Mouse (Mus musculus): ENCODE data around the gene Agxt2.

The Agxt2 gene

DNA sequence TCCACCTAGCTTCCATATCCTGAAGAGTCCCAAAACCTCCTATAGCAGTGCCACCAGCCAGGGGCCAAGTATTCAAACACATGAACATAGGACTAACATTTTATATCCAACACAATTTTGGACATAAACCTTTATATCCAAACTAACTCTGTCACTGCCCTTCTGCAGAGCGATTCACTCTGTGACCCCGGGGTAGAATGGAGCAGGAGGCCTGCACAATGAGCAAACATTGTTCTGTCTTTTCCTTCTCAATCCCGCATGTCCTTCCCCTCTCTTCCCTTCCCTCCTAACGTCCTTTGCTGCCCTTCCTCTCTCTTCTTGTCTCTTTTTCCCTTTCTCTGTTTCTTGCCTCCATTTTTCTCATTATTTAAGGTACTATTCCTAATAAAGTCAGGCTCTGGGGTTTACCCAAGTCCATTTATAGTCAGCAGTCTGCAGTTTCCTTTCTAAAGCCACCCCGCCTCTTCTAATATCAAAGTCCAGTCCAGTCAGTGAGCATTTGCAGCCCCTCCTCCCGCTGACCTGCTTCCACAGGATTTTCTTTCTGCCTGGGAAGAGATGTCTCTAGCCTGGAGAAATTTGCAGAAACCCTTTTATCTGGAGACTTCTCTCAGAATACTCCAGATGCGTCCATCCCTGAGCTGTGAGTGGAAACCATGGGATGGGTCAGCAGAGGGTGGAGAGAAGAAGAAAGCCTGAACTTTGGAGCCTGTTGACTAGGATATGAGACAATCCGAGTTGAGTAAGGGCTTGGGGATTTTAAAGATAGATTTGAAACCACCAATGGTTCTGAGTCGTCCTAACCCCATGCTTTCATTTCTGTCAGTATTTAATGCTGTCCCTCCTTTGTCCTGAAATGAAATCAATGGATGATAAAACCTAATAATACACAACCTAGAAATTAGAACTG, at the start of gene Agxt2:
Gene Agxt2, plus strand, starts transcription at position 494 of the 910 bp plus-strand sequence.
- peak; percentile 83 for DNase-seq

DNA sequence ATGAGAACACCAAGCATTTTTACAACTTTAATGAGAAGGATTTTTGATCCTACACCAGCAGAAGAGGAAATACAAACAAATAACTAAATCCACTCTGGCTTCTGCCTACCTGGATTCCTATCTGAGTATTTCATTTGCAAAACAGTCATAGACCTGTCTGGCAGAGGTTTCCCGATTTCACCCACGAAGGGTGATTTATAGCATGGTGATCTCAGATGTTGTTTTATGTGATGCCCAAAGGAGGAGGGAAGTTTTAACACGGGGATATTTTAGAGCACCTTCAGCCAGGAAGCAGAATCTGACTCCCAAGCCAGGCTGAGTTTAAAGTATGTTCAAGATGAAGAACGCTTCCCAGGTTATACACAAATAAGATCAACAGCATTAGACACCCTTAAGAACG, 46.5 kb upstream of the Agxt2 start:
- DNase-seq = no peak

DNA sequence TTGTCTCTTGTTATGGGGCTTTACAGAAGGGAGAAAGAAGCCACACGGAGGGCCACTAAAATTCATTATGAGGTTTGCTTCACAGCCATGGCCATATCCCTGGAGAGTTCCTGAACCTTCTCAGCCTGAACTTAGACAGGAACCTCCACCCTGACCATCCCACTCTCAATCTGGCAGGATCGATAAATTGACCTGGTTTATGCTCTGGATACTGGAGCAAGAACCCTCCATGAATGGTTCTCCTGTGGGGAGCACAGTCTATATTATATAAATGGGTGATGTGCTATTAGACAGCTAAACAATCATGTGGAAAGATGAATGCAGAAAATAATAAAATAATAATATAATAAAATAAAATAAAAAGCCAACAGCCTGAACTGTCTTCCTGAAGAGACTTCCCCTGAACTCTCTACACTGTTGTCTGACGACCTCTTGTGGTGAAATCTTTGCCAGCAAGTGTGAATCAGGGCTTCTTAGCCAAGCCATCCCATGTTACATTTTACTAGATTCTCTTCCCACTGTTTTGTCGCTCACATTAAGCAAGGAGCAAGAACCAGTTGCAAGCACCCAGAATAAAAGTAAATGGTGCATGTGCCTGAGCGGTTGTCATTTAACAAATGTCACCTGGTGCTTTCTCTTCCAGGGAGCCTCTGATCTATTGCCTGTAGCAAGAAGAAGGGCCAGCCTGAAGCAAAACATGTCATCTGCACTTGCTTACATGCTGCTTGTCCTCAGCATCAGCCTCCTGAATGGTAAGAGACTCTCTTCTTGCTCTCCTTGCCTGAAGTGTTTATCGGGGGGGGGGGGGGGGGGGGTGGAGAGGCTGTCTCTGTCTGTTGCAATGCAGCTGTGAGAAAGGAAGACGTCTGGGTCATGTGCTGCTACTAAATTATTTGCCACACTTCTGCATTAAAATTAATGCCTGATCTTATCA, 44.5 kb upstream of the Agxt2 start:
- DNase-seq = peak; percentile 76

DNA sequence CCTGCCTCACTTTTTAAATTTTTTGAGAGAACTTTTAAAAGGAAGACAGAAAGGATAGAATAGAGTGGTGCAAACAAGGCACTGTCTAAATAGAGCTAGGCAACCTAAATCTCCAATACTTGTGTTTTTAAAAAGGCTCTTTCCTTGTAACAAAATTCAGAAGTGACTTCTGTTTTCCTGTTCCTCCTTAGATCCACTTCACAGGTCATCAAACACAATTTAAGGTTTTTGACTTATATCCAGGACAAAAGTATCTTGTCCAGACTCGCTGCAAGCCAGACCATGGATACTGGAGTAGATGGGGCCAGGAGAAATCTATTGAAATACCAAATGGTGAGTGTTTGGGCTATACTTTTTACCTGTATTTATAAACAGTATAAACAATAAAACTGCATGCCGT, 33.3 kb upstream of the Agxt2 start, which contains the start of gene Gm21973:
Gene Gm21973, plus strand, starts transcription at position 301 of the 400 bp plus-strand sequence.
- no peak for DNase-seq

DNA sequence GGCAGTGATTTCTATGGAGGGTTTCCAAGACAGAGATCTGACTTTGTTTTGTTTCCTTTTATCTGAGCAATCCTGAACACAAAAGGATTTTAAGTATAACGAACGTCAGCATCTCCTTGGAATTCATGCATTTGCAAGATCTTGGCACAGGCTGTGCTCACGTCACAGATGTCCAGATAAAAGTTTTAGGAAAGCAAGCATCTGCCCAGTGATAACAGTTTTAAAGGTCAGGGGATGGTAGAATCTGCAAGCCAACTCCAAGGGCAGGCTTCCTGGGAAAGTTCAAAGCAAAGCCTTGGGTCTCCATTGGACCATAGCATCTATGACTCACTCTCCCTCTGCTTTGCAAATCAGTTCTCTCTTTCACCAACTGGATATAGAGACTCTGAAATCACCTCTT, 27.7 kb upstream of the Agxt2 start:
- no peak for DNase-seq

DNA sequence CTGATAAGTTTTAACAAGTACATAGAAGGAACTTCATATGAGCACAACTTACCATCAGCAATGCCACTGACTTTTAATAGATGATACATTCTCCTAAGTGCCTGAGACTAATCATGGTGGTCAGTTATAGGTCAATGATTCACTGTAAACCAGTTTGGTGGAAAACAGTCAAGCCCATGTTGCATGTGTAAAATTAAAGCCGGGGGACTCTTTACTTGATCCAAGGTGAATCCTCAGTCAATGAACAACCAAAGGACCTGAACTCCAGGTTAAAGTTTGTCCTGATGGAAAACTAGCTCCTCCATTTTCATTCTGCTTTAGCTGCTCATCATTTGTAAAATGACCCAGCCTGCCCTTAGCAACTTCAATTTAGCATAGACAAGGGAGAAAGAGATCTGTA, 25.8 kb upstream of the Agxt2 start:
- peak; percentile 87 for DNase-seq

DNA sequence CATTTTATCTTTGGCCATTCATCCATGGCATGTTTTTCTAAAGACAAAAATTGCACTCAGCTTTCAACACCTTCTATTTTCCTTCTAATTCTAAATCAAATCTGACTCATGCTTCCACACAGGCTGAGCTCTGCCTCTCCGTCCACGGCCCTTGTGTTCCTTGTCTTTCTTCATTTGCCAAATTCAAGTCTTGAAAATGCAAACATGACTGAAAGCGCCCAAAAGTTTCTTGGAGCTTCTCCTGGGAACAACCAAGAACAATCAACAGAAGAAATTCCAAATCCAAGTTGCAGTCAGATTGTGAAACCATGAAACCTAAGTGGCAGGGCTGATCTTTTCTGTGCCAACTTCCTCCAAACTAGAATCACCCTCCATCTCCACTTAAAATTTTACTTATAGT, 19.7 kb upstream of the Agxt2 start:
- no peak for DNase-seq

DNA sequence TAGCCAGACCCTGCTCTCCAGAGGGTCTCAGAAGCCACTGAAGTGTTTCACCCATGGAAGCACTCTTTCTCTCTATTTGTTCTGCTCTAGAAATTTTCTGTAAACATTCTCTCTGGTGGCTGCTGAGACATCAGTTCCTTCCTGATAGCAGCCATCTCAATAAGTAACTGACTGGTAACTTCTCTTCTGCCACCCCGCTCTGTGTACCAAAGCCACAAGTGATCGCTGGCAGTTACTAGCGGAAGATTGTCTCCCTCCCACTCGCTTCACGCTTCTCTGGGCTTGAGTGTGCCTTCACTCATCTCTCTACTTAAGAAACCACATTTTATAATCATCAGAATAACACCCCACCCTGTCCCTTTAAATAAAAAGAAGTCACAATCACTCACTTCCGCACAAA, 11.3 kb upstream of the Agxt2 start:
- DNase-seq = peak; percentile 52

DNA sequence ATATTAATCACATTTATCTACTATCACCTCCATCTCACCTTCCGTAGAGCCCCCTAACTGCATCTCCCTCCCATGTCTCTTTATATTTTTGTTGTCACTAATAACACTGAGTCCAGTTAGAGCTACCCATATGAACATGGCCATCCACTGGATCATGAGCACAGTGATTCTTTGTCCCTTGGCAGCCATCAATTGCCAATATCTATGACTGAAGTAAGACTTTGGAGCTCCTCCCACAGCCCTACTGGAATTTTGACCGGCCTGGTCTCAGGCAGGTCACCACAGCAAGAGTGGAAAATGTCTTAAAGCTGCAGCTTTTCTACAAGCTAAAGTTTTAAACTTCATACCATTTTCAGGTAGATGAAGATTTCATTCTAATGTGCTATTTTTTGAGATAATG, 8.0 kb downstream of the Agxt2 start:
- DNase-seq = no peak

DNA sequence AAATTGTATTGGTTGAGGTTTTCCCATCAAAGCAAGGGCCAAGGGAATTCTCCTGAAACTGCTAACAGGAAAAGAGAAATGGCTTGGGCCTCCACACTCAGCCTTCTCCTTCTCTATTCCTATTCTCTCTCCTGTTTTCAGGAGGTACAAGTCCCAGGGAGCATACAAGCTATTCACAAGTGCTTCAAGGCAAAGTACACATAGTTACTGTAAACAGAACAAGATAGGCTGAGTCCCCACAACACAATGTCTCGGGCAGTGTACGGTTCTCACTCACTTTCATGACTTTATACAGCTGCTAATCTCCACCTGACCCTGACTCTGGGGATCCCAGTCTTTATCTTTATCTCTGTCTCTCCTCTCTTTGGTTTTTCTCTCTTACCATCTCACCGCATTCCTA, 17.1 kb downstream of the Agxt2 start:
- DNase-seq = no peak

DNA sequence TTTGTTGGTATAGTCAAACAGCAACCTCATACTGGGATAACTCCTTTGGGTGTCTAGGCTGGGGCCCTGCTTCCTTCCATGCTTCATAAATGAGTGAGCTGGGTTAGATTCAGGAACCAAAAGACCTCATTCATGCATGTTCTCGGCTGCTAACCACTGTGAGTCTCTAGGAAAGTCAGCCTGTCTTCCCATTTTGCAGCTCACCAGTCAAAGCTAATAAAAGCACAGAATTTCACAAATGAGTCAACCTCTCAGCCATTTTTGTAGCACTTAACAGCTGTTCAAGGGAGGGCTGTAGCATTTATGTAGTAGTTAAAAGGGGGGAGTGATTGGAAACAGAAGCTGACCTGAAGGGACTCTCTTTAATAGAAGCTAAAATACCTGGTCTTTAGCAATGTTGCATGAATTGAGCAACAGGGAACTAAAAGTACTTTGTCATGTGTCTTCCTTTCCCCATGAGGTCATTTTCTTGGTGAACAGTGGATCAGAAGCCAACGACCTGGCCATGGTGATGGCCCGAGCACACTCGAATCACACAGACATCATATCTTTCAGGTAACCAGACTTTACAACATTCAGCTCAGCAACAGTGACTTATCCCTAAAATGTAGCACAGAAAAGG, 20.1 kb downstream of the Agxt2 start:
- DNase-seq = no peak

DNA sequence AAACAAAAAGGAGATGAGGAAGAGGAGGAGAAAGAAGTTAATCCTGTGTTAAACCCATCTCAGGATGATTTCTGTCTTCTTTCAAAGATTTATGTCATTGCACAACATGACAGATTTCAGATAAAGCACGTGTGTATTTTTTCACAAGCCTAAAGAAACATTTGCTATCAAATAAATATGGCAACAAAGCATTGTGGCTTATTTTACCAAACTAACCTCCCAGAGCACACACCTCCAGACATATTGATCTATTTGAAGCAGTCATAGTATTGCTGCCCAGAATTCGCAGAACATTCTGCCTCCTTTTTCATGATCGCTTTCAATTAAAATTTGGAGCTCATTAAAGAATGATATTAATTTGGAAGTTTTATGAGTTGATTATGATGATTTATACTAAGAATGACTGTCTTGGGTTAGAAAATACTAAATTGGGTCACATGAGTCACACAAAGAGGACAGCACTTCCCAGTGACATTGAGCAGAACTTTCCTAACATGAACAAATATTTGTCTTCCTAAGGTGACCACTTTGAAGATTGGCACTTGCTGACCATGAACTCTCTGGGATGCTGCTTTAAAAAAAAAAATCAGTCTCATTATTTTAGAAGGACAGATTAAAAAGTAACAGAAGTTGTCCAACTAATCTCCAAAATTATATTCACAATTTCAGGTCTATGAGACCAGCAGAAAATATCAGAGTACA, 21.6 kb downstream of the Agxt2 start:
- no peak for DNase-seq

DNA sequence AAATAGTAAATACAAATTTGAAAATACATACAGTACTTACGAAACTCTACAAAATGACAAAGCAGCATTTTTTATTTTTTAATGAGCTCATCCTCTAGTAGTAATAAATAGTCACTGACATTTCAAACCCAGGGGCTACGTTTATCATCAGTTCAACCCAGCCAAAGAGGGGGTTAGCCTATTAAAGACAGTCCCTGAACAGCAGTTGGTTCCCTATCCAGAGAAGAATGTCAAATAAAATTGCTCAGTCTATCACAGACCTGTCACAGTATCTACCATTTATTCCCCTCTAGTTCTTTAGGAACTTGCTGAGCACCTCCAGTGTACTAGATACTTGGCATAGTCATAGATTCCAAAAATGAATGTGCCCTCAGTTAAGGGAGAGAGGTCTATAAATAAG, 28.9 kb downstream of the Agxt2 start:
- DNase-seq = no peak

DNA sequence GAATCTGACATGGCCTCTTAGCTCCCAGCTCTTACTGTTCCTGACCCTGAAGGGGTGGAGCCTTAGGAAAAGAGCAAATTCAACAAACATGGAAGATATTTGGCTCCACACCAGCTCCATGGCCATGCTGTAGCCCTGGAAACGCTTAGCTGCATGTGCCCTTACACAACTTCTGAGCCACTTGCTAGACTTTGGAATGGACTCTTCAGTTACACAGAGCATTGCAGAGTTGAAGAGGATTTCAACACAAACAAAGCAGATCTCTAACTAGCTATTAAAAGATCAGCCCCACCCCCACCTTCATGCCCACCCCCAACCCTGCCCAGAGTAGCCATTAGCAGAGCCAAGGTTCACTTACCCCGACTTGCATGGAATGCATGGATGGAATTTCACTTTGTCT, 41.5 kb downstream of the Agxt2 start:
- DNase-seq = peak; percentile 95

DNA sequence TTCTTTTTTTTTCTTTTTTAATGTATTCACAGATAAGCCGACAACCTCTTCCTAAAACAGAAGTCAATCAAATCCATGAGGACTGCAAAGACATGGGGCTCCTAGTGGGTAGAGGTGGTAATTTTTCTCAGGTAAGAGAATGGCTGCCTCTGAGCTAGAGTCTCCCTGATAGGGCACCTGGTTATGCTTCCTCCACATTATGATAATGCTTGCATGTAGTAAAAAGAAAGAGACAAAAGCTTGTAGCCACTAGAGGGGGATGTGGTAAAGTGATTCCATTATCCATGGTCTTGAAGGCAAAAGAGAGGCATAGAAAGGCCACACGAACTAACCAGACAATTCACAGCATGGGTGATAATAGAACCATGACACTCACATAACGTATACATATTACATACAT, 42.1 kb downstream of the Agxt2 start:
- peak; percentile 83 for DNase-seq

DNA sequence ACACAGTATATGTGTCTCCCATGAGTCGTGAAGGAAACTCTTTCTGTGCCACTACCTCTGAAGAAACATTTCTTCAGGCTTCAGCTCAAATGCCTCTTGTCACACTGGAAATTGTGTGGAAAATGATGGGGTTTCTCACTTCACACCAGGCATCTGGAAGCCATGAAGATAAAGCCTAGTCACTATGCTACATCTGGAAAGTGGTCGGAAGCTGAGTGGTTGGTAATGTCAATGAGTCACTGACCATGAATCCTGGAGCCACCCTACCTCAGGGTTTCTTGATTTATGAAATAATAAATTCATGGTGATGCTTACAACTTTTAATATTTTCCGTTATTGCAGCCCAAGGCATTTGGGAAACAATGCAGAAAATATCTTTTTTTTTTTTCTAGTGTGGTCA, 51.5 kb downstream of the Agxt2 start:
- no peak for DNase-seq

DNA sequence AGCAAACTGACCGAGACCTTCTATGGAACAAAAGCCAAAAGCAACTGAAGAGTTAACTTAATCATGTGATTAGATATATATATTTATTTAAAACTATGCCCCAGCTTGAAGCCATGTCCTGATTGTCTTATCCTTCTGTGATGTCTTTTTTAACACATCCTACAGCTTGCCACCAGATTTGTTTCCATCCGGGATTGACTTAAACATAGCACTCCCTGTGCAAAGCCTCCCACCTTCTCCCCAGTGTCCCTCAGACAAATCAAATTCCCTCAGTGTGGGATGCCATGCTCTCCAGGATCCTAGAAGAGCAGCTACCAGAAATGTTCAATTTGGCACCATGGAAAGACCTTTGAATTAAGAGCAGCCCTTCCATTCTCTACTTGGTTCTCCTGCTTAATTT, 52.5 kb downstream of the Agxt2 start:
- no peak for DNase-seq

DNA sequence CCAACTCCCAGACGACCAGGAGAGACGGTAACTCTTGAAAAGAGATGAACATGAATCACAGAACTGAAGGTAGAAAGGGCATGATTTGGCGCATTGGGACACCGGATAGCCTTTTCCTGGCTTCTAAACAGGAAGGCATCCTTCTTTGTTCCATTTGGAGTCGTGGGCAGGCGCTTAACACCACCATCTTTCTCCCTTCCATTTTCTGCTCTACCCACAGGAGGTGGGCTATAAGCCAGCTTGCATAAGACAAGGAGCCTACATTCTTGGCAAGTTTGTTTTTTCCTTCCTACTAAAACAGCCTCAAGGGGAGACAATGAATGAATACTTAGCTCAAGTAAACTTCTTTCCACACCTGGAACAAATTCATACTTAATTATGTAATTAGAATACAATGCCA, 55.3 kb downstream of the Agxt2 start:
- no peak for DNase-seq

DNA sequence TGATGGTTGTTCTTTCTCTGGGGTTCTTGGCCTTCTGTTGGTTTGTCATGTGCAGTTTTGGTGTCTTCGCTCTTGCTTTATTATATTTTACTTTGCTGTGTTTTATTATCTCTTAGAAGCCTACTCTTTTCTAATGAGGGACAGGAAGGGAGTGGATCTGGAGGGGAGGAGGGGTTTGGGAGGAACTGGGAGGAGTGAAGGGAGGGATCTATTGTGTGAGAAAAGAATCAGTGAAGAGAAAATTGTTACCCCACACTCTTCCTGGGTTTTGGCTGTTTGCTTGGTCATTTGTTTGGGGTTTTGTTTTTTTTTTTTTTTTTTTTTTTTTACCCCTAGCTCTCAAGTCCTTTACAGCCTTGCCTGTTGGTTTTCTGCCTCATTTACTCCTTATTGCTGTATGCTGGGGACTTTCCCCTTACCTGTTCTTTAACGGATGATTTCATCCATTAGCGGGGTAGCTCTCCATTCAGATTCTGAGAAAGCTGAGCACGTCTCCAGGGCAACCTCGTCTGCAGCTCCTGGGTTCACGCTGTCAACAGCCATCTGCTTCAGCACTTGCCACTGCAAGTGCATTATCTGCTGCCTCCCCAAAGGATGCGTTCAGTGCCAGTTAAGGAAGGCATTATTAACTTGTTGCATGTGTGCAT, 62.9 kb downstream of the Agxt2 start:
- DNase-seq = no peak

DNA sequence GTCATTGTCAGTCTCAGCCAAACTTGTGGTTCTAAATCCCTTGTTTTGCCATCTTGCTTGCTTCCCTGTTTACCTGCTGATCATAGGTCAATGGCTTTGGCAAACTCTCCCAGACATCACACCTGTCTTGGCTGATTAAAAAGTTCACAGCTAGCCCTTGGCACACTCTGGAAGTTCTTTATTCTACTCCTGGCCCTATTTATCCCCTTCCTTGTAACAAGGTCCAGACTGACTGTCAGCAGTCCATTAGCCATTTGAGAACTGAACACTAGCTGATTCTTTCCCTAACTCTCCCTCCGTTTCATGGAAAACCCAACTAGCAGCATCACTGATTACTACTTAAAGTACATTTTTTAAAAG, 63.4 kb downstream of the Agxt2 start:
- no peak for DNase-seq

DNA sequence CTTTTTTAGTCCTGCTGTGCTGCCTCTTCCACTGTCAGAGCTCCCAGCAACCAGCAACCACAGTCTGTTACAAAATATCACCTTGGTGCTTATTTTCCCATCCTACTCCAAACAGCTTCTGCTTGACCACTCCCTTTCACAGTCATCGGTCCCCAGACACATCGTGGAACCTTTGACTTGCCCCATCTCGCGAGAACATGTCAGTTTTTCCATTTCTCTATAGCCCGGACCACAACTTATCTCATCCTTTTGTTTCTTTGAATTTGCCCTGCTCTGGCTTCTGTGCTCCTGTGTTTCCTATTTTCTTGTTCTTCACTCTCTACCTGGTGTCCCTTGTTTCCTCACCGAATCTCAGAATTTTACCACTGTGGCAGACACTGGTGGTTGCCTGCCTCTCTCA, 67.8 kb downstream of the Agxt2 start:
- DNase-seq = no peak

DNA sequence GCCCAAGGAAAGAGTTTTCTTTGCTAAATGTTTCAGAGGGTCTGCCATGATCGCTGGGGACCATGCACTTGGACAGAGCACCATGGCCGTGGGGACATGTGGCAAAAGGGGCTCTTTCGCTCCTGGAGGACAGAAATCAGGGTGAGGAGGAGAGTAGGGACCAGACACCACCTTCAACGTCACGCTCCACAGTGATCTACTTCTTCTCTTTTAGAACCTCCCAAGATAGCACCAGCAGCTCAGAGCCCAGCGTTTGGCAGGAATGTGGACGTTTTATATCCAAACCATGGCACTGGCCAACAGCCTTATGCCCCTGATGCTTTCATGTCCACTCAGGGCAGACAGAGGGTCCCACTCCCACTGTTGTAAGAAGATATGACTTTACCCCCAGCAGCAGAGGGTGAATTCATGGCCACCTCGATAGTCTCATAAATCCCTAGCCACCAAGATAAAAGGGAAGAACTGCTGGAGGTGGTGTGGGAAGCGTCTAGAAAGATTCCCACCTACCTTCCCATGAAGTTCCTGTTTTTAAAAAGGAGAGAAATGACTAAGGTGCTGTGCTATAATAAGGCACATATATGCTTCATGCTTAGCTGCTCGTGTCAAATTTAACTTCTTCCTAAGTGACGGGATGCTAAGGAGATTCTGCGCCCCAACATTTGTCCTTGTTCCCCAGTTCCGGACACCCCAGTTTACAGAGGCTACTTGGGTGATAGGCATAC, 68.4 kb downstream of the Agxt2 start:
- no peak for DNase-seq

All from kidney, adult 9 months (tissue).